Mouse (Mus musculus): ENCODE measurements around the gene Ubtf.

GRCm38 (mm10) chr11:102364570-102365371 is 45.2 kb upstream of the Ubtf start:
- no peak for TF ChIP-seq POLR2A (IDR thresholded peaks at IDR 0.05; ENCODE audit: borderline replicate concordance, extremely low read depth, insufficient read depth, insufficient read length, poor library complexity, severe bottlenecking)
- TF ChIP-seq CTCF (IDR thresholded peaks at IDR 0.05; ENCODE audit: borderline replicate concordance, extremely low read depth, insufficient read depth, insufficient read length), result no peak

All from brain, embryonic 14.5 days (tissue).